Mouse (Mus musculus) urinary bladder, postnatal 25 days (tissue): ENCODE measurements at regions not wholly inside any gene's neighbourhood (a gene's known extent, or its start where the extent isn't known, plus 50 kb on each side); places are given as distances from the start of the nearest gene placed in this dataset.

Experiments
- DNase-seq: peaks from one replicate; pipeline ENCODE4 v3.0.0; 2022; ENCODE audit warnings: low spot score

GRCm38 (mm10) chr16:74739194-74740135 lies 327.8 kb upstream of the Robo2 start:
- no peak for DNase-seq

- DNase-seq, result no peak
Observed at GRCm38 (mm10) chr16:74732940-74733776, 321.5 kb upstream of the Robo2 start.

GRCm38 (mm10) chr16:74730169-74730794 lies 318.7 kb upstream of the Robo2 start:
- no peak for DNase-seq

GRCm38 (mm10) chr16:74723217-74723616 lies 311.6 kb upstream of the Robo2 start:
- DNase-seq, result no peak

GRCm38 (mm10) chr16:74718154-74718553 lies 306.5 kb upstream of the Robo2 start:
- no peak for DNase-seq

- no peak for DNase-seq
Observed at GRCm38 (mm10) chr16:74717622-74718021, 306.0 kb upstream of the Robo2 start.

GRCm38 (mm10) chr16:74714950-74715349 lies 303.3 kb upstream of the Robo2 start:
- DNase-seq, result no peak

GRCm38 (mm10) chr16:74712515-74712914 lies 300.9 kb upstream of the Robo2 start:
- no peak for DNase-seq

GRCm38 (mm10) chr16:74702067-74702466 lies 290.4 kb upstream of the Robo2 start:
- DNase-seq, result no peak

GRCm38 (mm10) chr16:74683371-74683770 lies 271.7 kb upstream of the Robo2 start:
- DNase-seq, result no peak

GRCm38 (mm10) chr16:74675586-74675985 lies 264.0 kb upstream of the Robo2 start:
- DNase-seq, result no peak

- DNase-seq, result no peak
Observed at GRCm38 (mm10) chr16:74671466-74671865, 259.8 kb upstream of the Robo2 start.

GRCm38 (mm10) chr16:74664337-74664736 lies 252.7 kb upstream of the Robo2 start:
- no peak for DNase-seq

- DNase-seq, result no peak
Observed at GRCm38 (mm10) chr16:74651244-74651643, 239.6 kb upstream of the Robo2 start.

- DNase-seq, result no peak
Observed at GRCm38 (mm10) chr16:74649207-74649606, 237.6 kb upstream of the Robo2 start.

GRCm38 (mm10) chr16:74648384-74648783 lies 236.8 kb upstream of the Robo2 start:
- DNase-seq, result no peak

GRCm38 (mm10) chr16:74644750-74645366 lies 233.2 kb upstream of the Robo2 start:
- DNase-seq, result no peak

- DNase-seq, result no peak
Observed at GRCm38 (mm10) chr16:74639805-74640204, 228.2 kb upstream of the Robo2 start.

- no peak for DNase-seq
Observed at GRCm38 (mm10) chr16:74637638-74638037, 226.0 kb upstream of the Robo2 start.

GRCm38 (mm10) chr16:74625783-74626182 lies 214.2 kb upstream of the Robo2 start:
- no peak for DNase-seq

- DNase-seq, result no peak
Observed at GRCm38 (mm10) chr16:74612072-74612471, 200.4 kb upstream of the Robo2 start.

- no peak for DNase-seq
Observed at GRCm38 (mm10) chr16:74609564-74609963, 197.9 kb upstream of the Robo2 start.
